Mouse (Mus musculus) B cell, adult 2 months (primary cell): ENCODE measurements around the gene Brpf1.

Experiments
- DNase-seq, 2 experiments: peaks; one replicate each; pipeline ENCODE4 v3.0.0; 2022

Brpf1 gene

DNA sequence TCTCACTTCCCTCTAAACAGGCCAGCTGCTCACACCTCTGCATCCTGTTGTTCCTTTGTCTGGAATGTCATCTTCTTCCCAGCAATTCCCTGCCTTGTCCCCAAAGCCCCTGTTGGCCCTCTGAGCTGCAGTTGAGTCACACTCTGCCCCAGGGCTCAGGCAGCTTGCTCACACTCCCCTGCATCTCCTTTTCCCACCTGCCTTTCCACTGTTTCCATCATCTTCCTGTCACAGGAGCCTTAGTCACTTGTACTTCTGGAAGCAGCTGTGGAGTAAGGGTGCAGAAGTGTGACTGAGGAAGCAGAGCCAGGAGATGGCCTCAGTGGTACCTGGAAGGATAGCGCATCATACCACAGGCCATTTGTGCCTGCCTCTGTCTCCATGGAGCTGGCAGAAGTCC is 55.3 kb downstream of the Brpf1 start:
- DNase-seq: no peak

DNA sequence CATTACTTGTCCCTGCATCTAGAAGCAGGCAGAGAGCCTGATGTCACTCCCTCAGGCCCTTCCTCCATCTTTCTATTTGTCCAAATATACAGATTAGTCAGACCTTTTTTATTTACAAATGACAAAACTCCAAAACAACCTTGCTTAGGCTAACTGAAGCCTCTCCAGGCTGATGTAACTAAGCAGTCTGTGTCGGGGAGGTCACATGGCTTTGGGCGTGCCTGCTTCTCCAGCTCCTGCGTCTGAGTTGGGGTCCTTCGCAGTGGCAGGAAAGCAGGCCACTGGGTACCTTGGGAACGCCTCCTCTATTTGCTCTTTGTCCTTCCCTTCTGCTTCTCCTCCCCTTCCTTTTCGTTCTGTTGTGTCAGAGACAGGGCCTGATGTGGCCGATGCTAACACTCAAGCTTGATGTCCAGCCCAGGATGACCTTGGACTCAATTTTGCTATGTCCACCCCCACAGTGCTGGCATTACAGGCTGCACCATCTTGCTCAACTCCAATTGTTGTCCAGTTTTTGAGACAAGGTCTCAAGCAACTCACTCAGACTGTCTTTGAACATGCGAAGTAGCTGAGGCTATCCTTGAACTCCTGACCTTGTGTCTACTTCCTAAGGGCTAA is 57.7 kb downstream of the Brpf1 start:
- no peak for DNase-seq

DNA sequence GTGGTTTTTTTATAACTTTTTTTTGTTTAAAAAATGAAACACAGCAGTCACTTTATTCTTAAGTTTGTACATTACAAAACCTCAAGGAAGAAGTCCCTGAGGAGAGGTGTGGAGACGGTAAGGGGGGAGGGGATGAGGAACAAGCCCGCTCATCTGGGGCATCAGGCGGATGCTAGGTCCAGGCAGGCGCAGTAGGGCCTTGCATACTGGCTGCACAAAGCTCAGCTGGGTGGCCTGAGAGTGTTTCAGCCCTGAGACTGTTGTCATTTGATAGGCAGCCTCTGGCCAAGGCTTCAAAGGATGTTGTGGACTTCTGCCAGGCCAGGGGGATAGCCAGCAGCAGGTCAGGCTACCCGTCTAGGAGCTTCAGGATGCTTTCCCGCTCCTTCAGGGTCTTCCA is 59.7 kb downstream of the Brpf1 start:
- DNase-seq: no peak

DNA sequence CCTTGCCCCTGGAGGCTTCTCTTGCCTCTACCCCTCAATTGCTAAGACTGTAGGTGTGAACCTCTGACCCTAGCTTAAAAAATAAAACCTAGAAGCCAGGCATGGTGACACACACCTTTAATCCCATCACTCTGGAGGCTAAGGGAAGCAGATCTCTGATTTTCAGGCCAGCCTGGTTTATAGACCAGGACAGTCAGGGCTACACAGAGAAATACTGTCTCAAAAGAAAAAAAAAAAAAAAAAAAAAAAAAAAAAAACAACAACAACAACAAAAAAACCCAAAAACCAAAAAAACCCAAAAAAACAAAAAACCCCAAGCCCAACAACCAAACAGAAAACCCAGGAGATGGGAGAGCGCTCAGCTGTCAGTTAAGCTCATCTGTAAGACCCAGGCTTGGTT is 60.6 kb downstream of the Brpf1 start:
- no peak for DNase-seq

DNA sequence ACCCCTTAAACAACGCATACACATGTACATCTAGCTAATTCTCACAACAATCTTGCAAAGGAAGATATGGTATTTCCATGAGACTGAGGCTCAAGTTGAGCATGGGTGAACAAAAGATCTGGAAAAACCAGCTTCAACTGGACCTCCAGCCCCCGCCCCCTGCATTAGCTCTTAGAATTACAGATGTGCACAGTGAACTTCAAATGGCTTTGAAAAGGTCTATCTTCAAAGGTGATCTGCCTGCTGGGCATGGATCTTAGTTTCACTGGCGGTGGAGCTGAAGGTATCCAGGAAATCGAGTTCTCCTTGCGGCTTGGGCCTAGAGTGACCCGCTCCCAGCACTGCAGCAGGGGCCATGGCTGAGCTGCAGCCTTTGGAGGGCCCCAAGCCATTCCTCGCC is 61.2 kb downstream of the Brpf1 start:
- no peak for DNase-seq

DNA sequence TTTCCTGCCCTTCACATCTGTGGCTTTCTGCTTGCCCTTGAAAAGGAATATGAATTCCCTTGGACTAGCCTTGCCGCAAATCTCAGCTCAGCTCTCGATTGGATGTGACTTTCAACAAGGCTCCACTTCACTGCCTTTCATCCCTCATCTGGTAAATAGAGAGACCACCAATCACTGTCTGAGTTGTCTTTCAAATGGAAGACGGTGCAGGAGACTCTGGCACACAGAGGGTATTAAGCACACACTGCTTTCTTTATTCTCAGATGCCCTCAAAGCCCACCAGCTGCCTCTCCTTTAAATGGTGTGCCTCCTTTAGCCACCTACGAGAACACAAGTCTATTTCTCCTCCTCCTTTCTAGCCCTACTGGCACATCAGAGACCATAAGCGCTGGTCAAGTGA is 61.6 kb downstream of the Brpf1 start:
- no peak for DNase-seq

DNA sequence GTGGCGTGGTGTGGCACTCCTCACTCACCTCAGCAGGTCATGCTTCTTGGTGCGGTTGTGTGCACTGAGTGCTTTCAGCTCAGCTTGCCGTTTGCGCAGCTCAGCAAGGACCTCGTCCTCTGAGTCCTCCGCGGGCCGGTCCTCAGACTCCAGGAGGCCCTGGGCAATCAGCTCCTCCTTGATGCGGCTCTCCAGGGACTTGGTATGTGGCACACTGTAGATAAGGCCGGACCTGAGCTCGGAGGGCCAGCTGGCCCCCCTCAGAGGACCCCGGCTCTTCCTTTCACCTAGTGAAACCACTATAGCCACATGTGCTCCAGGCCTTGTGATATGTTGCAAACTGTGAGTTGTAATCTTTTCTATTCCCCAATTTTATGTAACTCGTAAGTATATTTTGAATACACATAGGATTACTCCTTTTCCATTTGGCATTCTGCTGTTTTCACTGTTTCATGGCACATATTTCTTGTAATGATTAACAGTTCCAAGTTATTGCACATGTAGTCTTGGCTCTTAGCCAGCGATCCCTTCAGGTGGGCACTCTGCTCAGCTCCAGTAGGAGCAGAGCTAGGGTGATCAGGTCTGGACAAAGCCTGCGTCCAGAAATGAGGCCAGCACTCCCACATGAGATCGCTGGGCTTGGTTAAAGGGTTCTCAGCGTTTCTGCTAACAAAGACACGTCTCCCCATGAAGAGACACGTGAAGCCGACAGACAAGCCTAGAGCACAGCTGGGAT is 63.4 kb downstream of the Brpf1 start:
- no peak for DNase-seq

DNA sequence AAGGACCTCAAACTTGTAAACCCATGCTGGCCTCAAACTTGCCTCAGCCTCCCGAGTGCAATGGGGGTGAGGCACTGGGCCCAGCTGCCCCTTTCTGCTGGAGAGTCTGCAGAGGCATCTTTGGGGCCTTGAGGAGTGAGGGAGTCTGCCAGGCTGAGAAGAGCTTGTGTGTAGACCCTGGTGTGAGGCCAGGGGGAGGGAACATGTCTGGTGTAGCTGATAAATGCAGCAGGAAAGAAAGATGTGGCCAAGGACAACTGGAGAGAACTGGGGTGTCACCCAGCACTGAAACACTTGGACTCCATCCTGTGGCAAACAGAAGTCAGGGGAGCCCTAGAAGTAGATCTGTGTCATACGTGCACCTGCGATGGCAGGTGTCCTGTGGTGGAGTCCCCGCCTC is 66.6 kb downstream of the Brpf1 start:
- DNase-seq: no peak
